Mouse (Mus musculus): ENCODE measurements around the gene Pde1a.

The Pde1a gene

GRCm38 (mm10) chr2:80046751-80047513, 82.3 kb downstream of the Pde1a start:
- no peak for DNase-seq (ENCODE audit: low spot score)

GRCm38 (mm10) chr2:80038642-80039445, 90.4 kb downstream of the Pde1a start:
- no peak for DNase-seq (ENCODE audit: low spot score)

- no peak for DNase-seq (ENCODE audit: low spot score)
Measured at GRCm38 (mm10) chr2:80037971-80038370, 91.3 kb downstream of the Pde1a start.

- no peak for DNase-seq (ENCODE audit: low spot score)
Measured at GRCm38 (mm10) chr2:80029051-80029450, 100.2 kb downstream of the Pde1a start.

GRCm38 (mm10) chr2:80026053-80026452, 103.2 kb downstream of the Pde1a start:
- DNase-seq (ENCODE audit: low spot score), result no peak

GRCm38 (mm10) chr2:80025597-80025996, 103.7 kb downstream of the Pde1a start:
- no peak for DNase-seq (ENCODE audit: low spot score)

- no peak for DNase-seq (ENCODE audit: low spot score)
Measured at GRCm38 (mm10) chr2:80025038-80025437, 104.2 kb downstream of the Pde1a start.

- DNase-seq (ENCODE audit: low spot score), result no peak
Measured at GRCm38 (mm10) chr2:80014161-80014560, 115.1 kb downstream of the Pde1a start.

GRCm38 (mm10) chr2:80013060-80013459, 116.2 kb downstream of the Pde1a start:
- DNase-seq (ENCODE audit: low spot score), result peak; percentile 35

GRCm38 (mm10) chr2:79999168-79999567, 130.1 kb downstream of the Pde1a start:
- DNase-seq (ENCODE audit: low spot score), result no peak

GRCm38 (mm10) chr2:79998460-79998859, 130.8 kb downstream of the Pde1a start:
- no peak for DNase-seq (ENCODE audit: low spot score)

- DNase-seq (ENCODE audit: low spot score), result no peak
Measured at GRCm38 (mm10) chr2:79991642-79992041, 137.6 kb downstream of the Pde1a start.

- DNase-seq (ENCODE audit: low spot score), result no peak
Measured at GRCm38 (mm10) chr2:79983778-79984177, 145.5 kb downstream of the Pde1a start.

GRCm38 (mm10) chr2:79983222-79983632, 146.0 kb downstream of the Pde1a start:
- DNase-seq (ENCODE audit: low spot score), result no peak

- DNase-seq (ENCODE audit: low spot score), result no peak
Measured at GRCm38 (mm10) chr2:79981781-79982180, 147.5 kb downstream of the Pde1a start.

GRCm38 (mm10) chr2:79978992-79979391, 150.3 kb downstream of the Pde1a start:
- DNase-seq (ENCODE audit: low spot score), result no peak

- DNase-seq (ENCODE audit: low spot score), result no peak
Measured at GRCm38 (mm10) chr2:79977259-79977658, 152.0 kb downstream of the Pde1a start.

GRCm38 (mm10) chr2:79975947-79976346, 153.3 kb downstream of the Pde1a start:
- no peak for DNase-seq (ENCODE audit: low spot score)

GRCm38 (mm10) chr2:79972271-79972670, 157.0 kb downstream of the Pde1a start:
- DNase-seq (ENCODE audit: low spot score), result no peak

- DNase-seq (ENCODE audit: low spot score), result no peak
Measured at GRCm38 (mm10) chr2:79969594-79969993, 159.7 kb downstream of the Pde1a start.

- DNase-seq (ENCODE audit: low spot score), result no peak
Measured at GRCm38 (mm10) chr2:79966681-79967506, 162.4 kb downstream of the Pde1a start.

- DNase-seq (ENCODE audit: low spot score), result no peak
Measured at GRCm38 (mm10) chr2:79966086-79966485, 163.2 kb downstream of the Pde1a start.

Data from layer of hippocampus, adult 9-10 months (tissue).